Mouse (Mus musculus) spleen, postnatal 14 days (tissue): ENCODE measurements at regions not wholly inside any gene's neighbourhood (a gene's known extent, or its start where the extent isn't known, plus 50 kb on each side); places are given as distances from the start of the nearest gene placed in this dataset.

Experiments used
- DNase-seq, 2 experiments: peaks; one replicate each; pipeline ENCODE4 v3.0.0; 2021 to 2022; ENCODE audit warnings: low spot score in 2 of 2

DNA sequence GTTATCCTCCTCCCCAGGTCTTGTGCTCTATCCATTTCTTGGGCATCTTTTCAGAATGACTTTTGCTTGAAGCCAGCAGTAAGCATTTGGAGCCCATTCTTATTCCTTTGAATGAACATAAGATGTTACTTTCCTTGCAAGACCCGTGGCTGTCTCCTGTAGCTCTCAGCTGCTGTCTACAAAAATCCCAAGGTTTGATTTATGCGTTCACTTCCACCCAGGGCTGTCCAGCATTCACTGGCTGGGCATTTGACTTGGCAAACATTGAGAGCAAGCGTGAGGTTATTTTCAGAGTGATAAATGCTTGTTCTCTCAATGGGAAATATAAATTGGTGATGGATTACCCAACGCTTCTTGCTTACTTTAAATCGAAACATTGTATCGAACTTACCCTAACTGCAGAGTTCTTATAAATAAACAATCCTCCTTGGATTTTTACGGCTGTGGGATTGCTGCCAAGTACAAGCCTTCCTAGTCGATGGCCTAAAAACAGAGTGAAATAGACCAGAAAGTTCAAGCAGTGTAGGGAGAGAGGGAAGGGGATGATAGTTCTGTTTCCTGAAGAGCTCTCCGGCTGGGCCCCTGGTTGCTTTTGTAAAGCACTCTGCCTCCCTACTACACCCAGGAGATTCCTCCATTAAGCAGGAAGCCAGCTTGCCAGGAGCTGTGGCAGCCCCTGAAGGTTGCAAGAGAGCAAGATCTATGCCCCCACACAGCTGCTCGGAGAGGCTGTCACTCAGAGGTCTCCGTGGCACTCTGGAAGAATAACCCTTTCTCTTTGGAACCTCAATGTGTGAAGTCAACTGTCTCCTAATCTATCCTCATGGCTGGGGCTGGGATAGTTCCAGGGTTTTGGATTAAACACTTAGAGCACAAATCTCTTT, 210.1 kb downstream of the Mex3b start:
- no peak for DNase-seq

DNA sequence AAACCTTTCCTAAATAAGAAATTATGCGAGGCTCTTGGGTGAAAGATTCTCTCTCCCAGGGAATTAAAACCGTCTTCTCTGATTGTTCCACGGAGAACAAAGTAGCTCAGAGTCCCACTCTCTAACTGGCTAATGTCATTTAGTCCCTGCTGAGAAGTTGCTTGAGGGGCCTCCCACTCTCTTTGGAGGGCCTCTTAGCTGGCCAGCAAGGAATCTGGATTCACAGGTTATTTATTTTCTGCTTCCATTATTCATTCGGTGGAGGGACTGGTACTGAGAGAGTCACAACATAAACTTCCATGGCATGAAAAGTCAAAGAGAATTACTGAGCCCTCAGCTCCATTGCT, 210.8 kb downstream of the Mex3b start:
- DNase-seq = no peak

DNA sequence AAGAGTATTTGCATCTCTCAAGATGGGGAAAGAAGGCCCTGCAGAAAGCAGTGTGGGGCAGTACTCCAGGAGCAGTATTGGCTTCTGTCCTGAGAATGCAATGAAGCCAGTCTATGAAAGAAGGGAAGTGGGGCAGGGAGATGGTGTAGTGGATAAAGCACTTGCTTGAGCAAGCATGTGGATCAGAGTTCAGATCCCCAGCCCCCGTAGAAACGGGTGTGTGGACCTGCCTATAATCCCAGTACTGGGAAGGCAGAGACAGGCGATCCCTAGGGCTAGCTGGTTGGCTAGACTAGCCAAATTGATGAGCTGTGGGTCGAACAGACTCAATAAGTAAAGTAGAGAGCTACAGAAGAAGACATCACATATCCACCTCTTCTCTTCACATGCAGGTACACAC, 211.6 kb downstream of the Mex3b start:
- DNase-seq = no peak

DNA sequence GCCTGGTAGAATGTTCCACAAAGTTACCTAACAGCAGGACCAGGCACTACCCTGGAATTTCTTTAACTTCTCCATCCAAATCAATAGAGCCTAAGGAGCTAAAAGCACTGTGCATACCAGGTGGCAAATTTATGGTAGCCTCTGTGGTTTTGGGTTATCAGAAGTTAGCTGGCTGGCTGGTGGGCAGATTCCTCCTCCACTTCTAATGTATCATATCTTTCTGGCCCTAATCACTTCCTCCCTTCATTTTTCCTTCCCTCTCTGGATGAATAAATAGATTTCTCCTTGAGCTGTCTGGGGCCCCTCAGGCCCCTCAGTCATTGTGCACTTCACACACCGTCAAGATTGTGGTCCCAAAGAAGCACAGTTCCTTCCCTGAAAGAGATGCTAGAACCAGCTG, 212.7 kb downstream of the Mex3b start:
- no peak for DNase-seq

DNA sequence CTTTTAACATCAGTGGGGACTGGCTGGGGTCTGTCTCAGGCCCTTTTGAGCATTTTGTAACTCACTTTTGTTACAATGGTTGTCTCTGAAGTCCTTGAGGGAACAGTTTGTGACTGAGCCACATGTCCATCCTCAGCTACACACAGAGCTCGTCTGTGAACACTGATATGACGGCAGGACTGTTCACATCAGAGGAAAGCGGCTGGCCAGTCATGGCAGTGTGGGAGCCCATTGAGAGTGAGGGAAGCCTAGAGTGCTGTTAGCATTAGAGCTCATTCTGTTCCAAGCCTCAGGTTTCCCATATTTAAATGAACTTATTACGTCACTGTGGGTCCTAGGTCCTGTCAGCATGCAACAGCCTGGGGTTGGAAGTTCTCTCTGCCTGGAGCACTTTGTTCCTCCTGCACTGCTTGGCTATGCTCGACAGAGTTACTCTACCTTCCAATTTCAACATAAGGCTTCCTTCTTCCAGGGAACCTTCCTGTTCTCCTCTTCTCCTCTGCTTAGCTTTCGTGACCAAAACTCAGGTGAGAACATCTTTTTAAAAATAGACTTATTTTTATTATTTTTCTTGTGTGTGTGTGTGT, 217.5 kb downstream of the Mex3b start:
- no peak for DNase-seq

DNA sequence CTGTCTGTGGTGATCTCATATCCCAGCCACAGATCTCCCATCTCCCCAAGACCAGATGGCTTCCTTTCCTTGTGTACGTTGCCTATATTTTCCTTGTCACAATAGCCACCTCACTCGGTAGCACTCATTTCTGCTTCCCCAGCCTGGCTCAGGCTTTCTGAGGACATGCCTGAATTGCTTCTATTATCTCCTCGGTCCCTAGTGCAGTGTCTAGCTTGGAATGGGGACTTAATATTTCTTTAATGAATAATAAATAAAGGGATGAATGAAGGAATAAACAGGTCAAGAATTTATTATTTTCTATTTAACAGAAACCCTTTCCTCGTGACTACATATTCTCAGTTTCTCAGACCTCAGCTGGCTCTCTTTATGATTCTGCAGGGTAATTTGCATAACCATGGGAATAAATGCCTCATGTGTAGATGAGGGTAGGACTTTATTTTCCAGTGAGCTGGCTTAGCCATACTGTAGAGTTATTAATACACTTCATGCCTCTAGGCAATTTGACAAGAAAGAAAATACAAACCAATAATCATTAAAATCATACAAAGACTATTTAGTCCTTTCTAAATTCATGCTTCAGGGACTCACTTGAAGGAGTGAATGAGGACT, 218.5 kb downstream of the Mex3b start:
- DNase-seq = no peak

DNA sequence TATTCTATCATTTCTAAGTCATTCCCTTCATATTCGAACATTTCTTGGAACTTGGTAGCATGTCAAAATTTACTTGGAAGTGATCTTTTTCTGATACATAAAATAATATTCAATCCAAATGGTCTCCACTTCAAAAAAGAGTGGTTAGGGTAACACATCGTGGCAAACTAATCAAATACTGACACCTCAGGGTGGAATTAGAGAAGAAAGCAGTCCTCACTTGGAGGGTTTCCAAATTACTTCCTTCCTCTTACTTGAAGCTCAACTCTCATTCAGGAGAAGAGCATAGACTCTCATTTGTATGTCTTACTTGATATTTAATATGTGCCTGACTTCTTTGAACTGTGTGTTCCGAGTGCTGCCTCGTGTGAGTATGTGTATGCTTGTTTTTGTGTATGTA, 220.3 kb downstream of the Mex3b start:
- no peak for DNase-seq

DNA sequence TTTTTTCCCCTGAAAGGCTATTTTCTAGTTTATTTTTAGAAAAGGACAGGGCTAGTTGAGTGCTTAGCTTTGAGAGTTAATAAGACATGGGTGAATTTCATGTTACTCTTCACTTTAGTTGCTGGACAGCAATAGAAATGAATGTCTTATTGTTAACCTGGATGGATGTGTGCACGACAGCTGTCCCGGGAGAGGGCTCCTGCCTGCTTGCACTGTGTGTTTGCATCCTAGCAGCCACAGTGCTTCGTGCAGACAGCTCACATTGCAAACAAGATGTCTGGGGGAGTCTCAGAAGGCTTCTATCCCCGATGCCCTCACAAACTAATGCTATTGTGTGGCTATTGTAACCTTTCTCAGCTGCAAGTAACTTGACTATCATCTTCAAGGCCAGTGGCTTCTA, 221.0 kb downstream of the Mex3b start:
- DNase-seq = no peak

DNA sequence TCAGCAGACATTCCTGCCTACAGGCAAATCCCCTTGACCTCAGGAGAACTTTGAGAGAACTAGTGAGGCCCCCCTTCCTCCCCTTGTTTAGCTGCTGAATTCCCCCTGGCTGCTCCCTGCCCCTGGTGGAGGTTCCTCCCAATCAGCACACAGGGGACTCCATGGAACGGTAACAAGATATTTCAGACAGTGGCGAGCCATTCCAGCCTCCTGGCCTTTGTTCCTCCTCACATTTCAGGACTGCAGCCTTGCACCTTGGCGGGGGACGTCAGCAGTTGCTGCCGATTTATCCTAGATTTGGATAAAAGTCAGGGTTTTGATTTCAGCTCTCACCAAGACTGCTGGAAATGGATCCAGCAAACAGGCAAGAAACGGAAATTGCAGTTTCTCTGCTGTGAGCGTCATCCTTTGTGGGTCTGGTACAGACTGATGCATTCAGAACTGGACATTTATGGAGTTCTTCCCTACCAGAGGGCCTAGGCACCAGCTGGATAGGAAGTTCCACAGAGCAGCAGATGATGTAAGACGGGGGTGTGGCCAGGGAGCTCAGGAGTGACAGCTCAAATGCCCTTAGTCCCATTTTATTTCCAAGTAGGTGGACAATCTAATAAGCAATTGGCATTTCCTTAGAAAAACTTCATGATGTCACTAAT, 222.3 kb downstream of the Mex3b start:
- no peak for DNase-seq

DNA sequence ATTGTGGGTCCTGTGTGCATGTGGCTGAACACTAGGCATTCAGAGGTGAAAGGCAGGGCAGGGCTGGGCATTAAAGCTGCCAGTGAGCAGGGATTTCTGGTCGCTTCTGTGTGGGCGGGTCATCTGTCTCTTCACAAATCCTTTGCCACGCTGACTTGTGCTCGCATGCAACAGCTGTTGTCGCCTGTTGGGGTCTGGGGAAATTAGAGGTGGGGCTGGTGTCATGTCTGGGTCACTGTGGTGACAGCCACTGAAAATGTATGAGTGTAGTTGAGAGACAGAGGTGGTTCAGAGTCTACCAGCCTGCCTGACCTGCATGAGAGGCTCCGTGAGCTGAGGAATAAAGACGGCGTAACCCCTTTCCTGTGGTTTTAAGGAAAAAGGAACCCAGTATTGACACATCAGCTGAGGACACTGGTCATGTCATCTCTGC, 226.8 kb downstream of the Mex3b start:
- DNase-seq = no peak

DNA sequence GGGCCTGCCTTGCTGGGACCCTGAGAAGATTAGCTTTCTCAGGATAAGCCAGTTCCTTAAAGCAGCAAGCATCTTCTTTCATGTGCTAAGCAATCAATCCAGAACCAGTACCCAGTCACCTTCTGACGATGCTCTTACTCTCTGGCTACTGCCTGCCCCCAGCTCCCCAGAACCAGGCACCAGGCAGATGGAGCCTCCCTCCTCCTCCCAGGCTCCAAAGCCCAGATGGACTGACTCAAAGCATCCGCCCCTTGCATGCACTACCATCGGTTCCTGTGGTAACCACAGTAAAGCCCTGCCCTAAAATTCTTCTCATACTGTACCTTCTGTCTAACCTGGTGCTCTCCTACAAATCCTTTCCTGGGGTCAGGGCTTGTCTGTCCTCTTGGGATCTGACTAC, 227.8 kb downstream of the Mex3b start:
- no peak for DNase-seq

DNA sequence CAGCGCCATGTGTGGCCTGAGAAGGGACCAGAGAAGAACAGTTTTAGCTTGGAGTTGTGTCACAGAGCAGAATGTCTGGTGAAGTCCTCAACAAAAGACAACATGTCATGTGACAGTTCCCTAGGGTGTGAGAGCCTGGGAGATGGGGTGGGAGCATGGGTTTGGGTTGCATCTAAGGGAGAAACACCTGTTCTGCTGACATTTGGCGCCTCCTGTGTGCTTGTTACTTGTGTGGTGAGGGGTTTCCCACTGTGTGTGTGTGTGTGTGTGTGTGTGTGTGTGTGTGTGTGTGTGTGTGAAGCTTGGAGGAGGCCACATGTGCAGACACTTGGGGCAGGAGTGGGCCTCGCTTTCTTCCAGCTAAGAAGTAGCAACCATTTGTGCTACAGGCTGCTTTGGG, 228.5 kb downstream of the Mex3b start:
- no peak for DNase-seq

DNA sequence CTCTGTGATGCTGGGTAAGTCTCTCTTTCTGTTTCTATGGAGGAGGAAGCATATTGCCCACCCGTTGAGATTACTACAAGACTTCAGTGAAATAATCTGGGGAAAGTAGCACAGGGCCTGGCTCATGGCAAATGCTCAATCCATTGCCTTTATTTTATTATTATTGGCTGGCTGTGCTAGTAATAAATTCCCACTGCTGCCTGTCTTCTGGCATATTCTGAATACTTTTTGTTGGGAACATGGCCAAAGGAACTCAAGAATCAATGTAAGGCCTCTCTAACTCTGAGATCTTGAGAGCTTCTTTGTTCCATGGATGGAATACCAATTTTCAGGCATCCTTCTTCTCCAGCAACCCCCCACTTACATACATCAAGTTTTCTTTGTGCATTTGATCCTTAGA, 237.3 kb downstream of the Mex3b start:
- DNase-seq = no peak

DNA sequence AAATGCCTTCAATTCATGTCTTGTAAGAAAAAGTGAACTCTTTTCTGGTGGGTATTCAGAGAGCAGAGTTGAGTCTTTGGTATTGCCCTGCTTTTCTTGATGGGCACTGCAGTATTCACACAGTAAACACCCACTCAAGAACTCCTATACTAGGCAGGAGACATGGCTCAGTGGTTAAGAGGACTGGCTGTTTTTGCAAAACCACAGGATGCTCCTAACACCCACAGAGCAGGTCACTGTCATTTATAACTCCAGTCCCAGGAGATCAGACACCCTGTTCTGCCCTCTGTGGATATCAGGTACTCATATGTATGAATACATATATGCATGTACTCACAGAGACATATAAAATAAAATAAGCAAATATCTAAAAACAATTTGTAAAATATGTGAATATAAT, 238.5 kb downstream of the Mex3b start:
- DNase-seq = no peak

DNA sequence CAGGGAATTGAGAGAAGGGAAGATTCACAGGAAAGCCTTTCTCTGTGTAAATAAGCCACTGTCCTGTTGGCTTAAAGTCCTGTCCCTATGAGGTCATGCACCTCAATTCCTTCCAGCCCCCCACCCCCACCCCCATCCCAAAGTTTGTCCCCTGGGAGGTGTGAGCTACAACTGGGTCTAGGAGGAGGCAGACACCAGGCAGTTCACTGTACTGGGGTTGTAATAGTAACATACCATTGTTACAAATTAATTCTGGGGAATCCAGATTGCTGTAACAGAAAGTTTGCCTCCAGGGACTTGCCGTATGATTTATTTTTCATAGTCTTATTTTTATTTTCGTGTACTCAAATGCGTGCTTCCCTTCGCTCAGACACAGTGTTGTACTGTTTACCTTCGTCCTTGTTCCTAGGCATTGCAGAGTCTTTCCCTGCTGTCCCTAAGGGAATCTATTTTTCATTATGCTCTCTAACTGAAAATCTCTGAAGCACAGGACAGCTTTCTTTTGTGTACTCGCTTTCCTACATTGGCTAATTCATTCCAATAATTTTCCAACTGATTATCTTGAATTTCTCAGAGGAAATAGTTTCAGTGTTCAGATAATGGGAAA, 244.2 kb downstream of the Mex3b start:
- no peak for DNase-seq

DNA sequence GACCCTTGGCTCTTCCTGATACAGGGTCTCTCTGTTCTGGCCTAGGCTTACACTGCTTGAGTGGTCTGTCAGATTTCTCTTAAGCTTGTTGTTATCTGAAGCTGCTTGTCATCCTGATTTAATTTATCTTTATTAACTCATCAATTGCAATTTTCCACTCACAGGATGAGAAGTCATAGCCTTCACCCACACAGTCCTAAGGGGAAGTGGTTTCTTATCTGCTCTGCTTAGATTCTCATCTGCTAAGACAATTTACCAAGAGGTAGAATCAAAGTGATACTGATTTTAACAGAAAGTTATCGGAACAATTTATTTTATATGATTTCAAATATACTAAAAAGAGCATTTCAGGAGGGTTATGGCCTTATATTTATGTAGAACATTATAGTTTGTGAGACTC, 249.4 kb downstream of the Mex3b start:
- no peak for DNase-seq

DNA sequence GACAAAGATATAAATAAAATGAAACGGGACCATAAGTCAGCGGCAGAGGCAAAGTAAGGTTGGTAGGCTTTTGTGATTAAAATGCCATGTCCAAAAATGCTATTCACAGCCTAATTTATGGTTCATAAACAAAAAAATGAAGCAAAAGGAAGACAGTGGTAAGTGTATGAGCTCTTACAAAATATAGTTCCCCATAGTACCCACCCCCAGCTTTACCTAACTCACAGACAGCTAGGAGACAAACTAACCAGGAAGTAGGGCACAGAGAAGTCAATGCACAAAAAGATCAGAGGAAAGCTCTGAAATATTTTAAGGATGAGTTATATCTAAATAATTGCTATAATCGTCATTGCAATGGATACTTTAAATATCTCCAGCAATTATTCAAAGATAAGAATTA, 249.9 kb downstream of the Mex3b start:
- no peak for DNase-seq

DNA sequence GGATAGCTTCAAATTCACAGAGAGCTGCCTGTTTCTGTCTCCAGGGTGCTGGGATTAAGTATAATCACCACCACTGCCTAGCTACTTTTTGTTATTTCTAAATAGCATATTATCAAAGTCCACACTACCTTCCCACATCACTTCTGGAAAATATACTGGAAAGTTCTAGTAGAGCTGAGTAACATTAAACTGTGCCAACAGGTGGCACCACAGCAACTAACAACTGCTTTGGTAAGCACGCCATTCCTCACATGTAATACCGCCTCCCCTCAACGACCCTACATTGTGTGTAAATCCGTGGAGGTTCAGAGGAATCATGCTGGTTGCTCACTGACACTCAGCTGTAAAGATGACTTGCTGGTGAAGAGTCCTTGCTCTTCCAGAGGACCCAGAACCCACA, 259.1 kb downstream of the Mex3b start:
- DNase-seq = no peak

DNA sequence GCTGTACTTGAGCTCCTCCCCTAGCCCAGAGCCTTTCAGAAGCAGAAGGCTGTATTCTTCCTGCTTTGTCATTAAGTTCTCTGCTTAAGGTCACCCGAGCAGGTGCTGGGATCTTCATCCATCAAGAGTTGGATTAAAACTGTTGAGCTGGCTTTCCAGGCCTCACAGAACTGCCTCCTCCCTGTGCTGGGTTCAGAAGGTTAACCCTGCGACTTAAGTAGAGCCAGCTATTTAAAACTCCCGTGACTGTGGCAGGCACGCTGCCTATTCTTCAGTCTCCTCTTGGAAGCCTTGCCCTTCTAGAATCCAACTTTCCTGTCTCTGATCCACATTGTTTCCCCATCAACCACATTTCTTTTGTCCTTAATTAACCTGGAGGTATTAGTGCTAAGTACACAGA, 273.1 kb downstream of the Mex3b start:
- no peak for DNase-seq

DNA sequence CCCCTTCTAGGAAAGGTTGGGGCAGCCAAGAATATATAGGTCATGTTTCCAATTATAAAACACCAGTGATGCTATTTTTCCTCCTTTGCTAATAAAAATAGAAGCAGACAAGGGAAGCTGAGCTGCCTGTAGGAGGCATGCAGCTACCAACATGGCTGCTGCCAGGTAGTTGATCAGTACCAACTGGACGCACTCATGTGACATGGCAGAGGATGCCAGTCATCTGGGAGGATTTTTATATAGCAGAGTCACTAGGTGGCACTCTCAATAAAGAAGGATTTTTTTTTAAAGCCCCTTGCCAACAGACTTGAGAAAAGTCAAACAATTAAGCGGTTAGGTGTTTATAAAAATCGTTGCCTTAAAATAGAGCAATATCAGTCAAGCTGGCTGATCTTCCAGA, 273.5 kb downstream of the Mex3b start:
- no peak for DNase-seq

DNA sequence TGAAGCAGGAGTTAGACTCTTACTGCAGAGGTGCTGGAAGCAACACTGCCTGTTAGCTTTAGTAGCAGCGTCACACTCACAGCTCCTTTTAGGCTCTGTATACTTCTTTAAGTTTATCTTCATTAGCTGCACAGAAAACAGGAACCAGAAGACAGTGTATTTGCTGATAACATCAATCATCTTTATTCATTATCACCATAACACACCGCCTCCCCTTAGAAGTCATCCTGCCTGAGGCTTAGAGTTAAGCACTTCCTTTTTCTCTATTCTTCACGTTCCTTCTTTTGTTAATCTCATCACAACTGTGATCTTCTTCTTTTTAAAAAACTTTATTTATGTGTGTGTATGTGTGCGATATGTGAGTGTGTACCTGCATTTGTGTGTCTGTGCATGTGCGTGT, 276.9 kb downstream of the Mex3b start:
- DNase-seq = no peak

DNA sequence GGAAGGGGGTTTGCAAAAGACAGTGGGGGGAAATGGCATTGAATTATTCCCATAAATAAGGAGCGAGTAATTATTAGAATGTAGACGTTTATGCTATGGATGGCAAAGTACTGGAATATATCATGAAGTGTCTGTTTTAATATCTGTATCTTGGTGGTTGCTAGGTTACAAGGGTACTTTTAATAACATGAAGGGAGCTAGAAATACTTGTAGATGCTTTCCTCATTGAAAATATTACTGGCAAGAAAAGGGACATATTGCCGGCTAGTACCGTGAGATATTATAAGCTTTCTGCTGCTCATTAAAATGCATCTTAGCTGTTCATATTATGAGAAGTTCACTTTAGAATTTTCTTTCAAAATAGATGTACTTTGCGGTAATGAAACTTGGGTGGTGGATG, 278.4 kb downstream of the Mex3b start:
- no peak for DNase-seq
